Mouse (Mus musculus): Measurements from ENCODE around the gene Adat1.

GRCm38 (mm10) chr8:111940171-111941100, 51.7 kb downstream of the Adat1 start, which contains the start of gene Gabarapl2:
- TF ChIP-seq POLR2A (IDR thresholded peaks at IDR 0.05; ENCODE audit: low read depth, low read length), result peak; percentile 52
- no peak for TF ChIP-seq CTCF (IDR thresholded peaks at IDR 0.05; ENCODE audit: borderline replicate concordance, insufficient read depth, low read length)
